Mouse (Mus musculus) heart, adult 2 months (tissue): Measurements from ENCODE around the gene Hoxa6.

Experiments
- CTCF ChIP-seq: fragments of 200-600 bp; IDR thresholded peaks from 2 replicates; pipeline ENCODE4 v1.8.1; 2022; ENCODE audit warnings: antibody characterized with exemption, mild to moderate bottlenecking, moderate library complexity
- EP300 ChIP-seq: fragments of 200-500 bp; IDR thresholded peaks from 2 replicates; pipeline ENCODE4 v1.6.1; 2011; ENCODE audit warnings: low read depth, low read length, control low read depth; ENCODE audit not compliant: insufficient read depth
- POLR2A ChIP-seq: fragments of 200-500 bp; IDR thresholded peaks from 2 replicates; pipeline ENCODE4 v1.6.1; 2011; ENCODE audit warnings: mild to moderate bottlenecking, low read depth, low read length, control low read depth; ENCODE audit not compliant: insufficient read depth

- TF ChIP-seq CTCF (no peak), POLR2A (no peak), EP300 (no peak)
Measured at GRCm38 (mm10) chr6:52237346-52238154, 29.0 kb upstream of the Hoxa6 start.
